Mouse (Mus musculus): ENCODE data around the gene Asb11.
A peak's percentile ranks its signal among the peaks of the same experiment; 100 is the strongest.

Asb11 gene

GRCm38 (mm10) chrX:164446106-164446551, 9.3 kb downstream of the Asb11 start:
- no peak for DNase-seq

- DNase-seq = no peak
These were observed 10.3 kb downstream of the Asb11 start for GRCm38 (mm10) chrX:164446835-164447681.

GRCm38 (mm10) chrX:164447682-164448071, 10.9 kb downstream of the Asb11 start:
- no peak for DNase-seq

GRCm38 (mm10) chrX:164449201-164449600, 12.4 kb downstream of the Asb11 start:
- DNase-seq = no peak

- DNase-seq = no peak
These were observed 22.5 kb downstream of the Asb11 start for GRCm38 (mm10) chrX:164459205-164459878.

GRCm38 (mm10) chrX:164502258-164502657, 65.5 kb downstream of the Asb11 start:
- no peak for DNase-seq

GRCm38 (mm10) chrX:164505709-164506498, 69.1 kb downstream of the Asb11 start, which contains the start of gene Asb9:
Gene Asb9, plus strand, starts transcription at chrX:164506327.
- DNase-seq = peak; percentile 28

GRCm38 (mm10) chrX:164507068-164507467, 70.3 kb downstream of the Asb11 start:
- DNase-seq = no peak

- DNase-seq = no peak
These were observed 71.9 kb downstream of the Asb11 start for GRCm38 (mm10) chrX:164508728-164509127.

Data from kidney, adult 18-20 months (tissue).